Mouse (Mus musculus): ENCODE results near the gene Olfr1217.
"Not testable (repeated sequence)": the region's sequence is repeated elsewhere in the genome, so short reads cannot be mapped to it uniquely, and the experiment has no call there.

Olfr1217 gene

GRCm38 (mm10) chr2:89031965-89032364 lies at the start of gene Olfr1217:
Gene Olfr1217 (minus strand): TSS chr2:89032065.
- DNase-seq (ENCODE audit: low spot score), result no peak

GRCm38 (mm10) chr2:89081487-89081886 lies 49.6 kb upstream of the Olfr1217 start:
- no peak for DNase-seq (ENCODE audit: low spot score)

- DNase-seq (ENCODE audit: low spot score), result no peak
Measured at GRCm38 (mm10) chr2:89061087-89061486, 29.2 kb upstream of the Olfr1217 start, which contains the start of gene Olfr1218. Gene Olfr1218 (minus strand): TSS chr2:89061187.

GRCm38 (mm10) chr2:89021436-89021835 lies 10.4 kb downstream of the Olfr1217 start:
- not testable (repeated sequence) for DNase-seq (ENCODE audit: low spot score)

GRCm38 (mm10) chr2:89018240-89018639 lies 13.6 kb downstream of the Olfr1217 start, which contains the start of gene Olfr1216:
Gene Olfr1216 (minus strand): TSS chr2:89018340.
- DNase-seq (ENCODE audit: low spot score), result no peak

- DNase-seq (ENCODE audit: low spot score), result no peak
Measured at GRCm38 (mm10) chr2:89006873-89007272, 25.0 kb downstream of the Olfr1217 start, which contains the start of gene Olfr1215. Gene Olfr1215 (minus strand): TSS chr2:89006973.

GRCm38 (mm10) chr2:88992553-88992952 lies 39.3 kb downstream of the Olfr1217 start, which contains the start of gene Olfr1214:
Gene Olfr1214 (minus strand): TSS chr2:88992653.
- no peak for DNase-seq (ENCODE audit: low spot score)

GRCm38 (mm10) chr2:88980181-88980580 lies 51.7 kb downstream of the Olfr1217 start, which contains the start of gene Gm13762:
Gene Gm13762 (minus strand): TSS chr2:88980281.
- DNase-seq (ENCODE audit: low spot score), result no peak

Data from MN1 (cell line).